Mouse (Mus musculus): ENCODE measurements at regions not wholly inside any gene's neighbourhood (a gene's known extent, or its start where the extent isn't known, plus 50 kb on each side); places are given as distances from the start of the nearest gene placed in this dataset.

DNA sequence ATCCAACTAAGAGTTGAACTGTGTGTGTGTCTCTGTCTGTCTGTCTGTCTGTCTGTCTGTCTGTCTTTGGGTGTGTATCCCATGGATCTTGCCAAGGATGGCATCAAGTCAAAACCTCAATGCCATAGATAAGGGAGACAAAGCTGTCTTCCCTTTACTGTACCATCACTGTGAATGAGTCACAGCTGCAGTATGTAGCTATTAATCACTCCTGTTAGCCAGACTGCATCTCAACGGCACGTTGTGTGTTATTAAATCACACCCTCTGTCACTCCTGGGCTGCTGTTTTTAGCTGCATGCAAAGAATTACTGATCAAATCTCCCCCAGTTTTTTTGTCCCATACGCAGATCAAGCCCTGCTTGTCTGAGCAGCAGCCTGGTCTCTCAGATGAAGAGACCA is 91.6 kb downstream of the Cbln1 start:
- TF ChIP-seq CTCF (IDR thresholded peaks at IDR 0.05; ENCODE audit: borderline replicate concordance, insufficient read depth, low read length): no peak
- no peak for TF ChIP-seq POLR2A (IDR thresholded peaks at IDR 0.05; ENCODE audit: low read depth, low read length)

Data from embryonic fibroblast, embryonic 13.5 days (primary cell).